Mouse (Mus musculus) kidney, adult 9 months (tissue): ENCODE results near the gene Cdc27.
A peak's percentile ranks its signal among the peaks of the same experiment; 100 is the strongest.

Source experiments
- DNase-seq: peaks from one replicate; pipeline ENCODE4 v3.0.0; 2022

The Cdc27 gene

GRCm38 (mm10) chr11:104469371-104469835 is 81.0 kb downstream of the Cdc27 start:
- peak; percentile 91 for DNase-seq

- DNase-seq = no peak
Observed at GRCm38 (mm10) chr11:104468751-104469268, 81.6 kb downstream of the Cdc27 start, which contains the start of gene Kansl1. Gene Kansl1 (minus strand): TSS chr11:104468861.

GRCm38 (mm10) chr11:104467698-104468097 is 82.7 kb downstream of the Cdc27 start:
- no peak for DNase-seq

GRCm38 (mm10) chr11:104461551-104461950 is 88.9 kb downstream of the Cdc27 start:
- DNase-seq = peak; percentile 83

GRCm38 (mm10) chr11:104459671-104460070 is 90.7 kb downstream of the Cdc27 start:
- DNase-seq = no peak

- no peak for DNase-seq
Observed at GRCm38 (mm10) chr11:104458507-104458906, 91.9 kb downstream of the Cdc27 start.
